Mouse (Mus musculus): ENCODE measurements around the gene Tnfrsf1a.

DNA sequence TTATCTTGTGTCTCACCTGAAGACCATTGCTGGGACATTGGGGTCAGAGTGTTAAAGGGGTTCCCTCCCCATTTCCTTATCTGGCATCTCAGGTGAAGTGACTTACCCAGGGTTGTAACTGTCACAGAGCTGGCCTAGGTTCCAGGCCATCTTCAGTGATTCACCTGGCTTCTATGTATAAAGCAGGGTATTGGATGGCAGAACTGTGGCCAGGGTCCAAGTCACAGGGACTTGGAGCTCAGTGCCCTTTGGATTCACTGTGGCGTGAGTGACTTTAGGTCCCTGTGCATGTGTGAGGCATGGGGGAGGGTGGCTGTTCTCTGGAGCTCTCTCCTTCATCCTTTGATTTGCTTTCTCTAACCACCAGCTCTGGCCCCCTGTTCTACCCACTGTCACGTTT is 3.1 kb upstream of the Tnfrsf1a start:
- no peak for TF ChIP-seq POLR2A (IDR thresholded peaks at IDR 0.05; ENCODE audit: borderline replicate concordance, insufficient read depth, low read length)
- no peak for TF ChIP-seq CTCF (IDR thresholded peaks at IDR 0.05; ENCODE audit: borderline replicate concordance, insufficient read depth, low read depth, low read length)
